Comparison of ENCODE assay signal across 8 mouse cellular contexts in the genomic region with DNA sequence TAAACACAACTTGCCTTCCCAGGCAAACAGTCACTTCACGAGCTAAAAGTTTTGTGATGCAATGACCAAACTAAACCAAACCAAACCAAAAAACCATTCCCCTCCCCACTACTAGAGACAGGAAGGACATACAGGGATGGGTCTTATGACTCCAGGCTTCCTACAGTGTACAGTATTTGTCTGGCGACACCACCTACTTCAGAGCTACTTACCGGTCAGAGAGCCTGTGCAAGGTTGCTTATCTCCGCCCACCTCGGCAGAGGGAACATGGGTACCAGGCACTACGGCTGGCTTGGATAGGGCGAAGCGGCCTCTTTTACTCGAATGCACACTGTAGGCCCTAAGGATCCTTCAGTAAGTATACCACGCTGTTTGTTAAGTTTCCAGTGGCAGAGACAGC. TPM values are rescaled to one million over a fixed set of nuclear protein-coding genes. Genes with fewer than 3 reads are reported as not detected.
A peak's percentile ranks its signal among the peaks of the same experiment; 100 is the strongest.
DNase-seq lines count a peak whose midpoint lies in the region; ATAC-seq and TF ChIP-seq lines count a peak whose summit lies in the region.

No protein-coding gene starts in this region.

- H3K27ac ChIP-seq in heart, embryonic 10.5 days, result peak overlapping the region; percentile 100
- H3K27ac ChIP-seq in heart, postnatal 0 days (ENCODE audit: low read depth), result peak overlapping the region; percentile 99
- H3K27ac ChIP-seq in limb, embryonic 15.5 days, result peak overlapping the region; percentile 99
- H3K27ac ChIP-seq in midbrain, postnatal 0 days (ENCODE audit: low read depth, low read length), result peak overlapping the region; percentile 99

- H3K4me1 ChIP-seq in heart, embryonic 10.5 days, result peaks cover 31% of the 10 kb centered on the region
- peaks cover 22% of the 10 kb centered on the region for H3K4me1 ChIP-seq in heart, postnatal 0 days (ENCODE audit: control insufficient read depth, insufficient read depth)
- peaks cover 33% of the 10 kb centered on the region for H3K4me1 ChIP-seq in limb, embryonic 15.5 days
- H3K4me1 ChIP-seq in midbrain, postnatal 0 days (ENCODE audit: insufficient read depth, low read length), result peaks cover 18% of the 10 kb centered on the region

- no peaks in the 10 kb centered on the region for H3K27me3 ChIP-seq in heart, embryonic 10.5 days (ENCODE audit: insufficient read depth, poor library complexity, severe bottlenecking)
- H3K27me3 ChIP-seq in heart, postnatal 0 days (ENCODE audit: control insufficient read depth, insufficient read depth, low read length), result no peaks in the 10 kb centered on the region
- H3K27me3 ChIP-seq in limb, embryonic 15.5 days, result no peaks in the 10 kb centered on the region
- H3K27me3 ChIP-seq in midbrain, postnatal 0 days (ENCODE audit: insufficient read depth, low read length), result no peaks in the 10 kb centered on the region

- TF ChIP-seq EP300 in heart, postnatal 0 days (IDR thresholded peaks at IDR 0.05; ENCODE audit: low read depth), result no peak

- no peak for ATAC-seq in heart, postnatal 0 days (ENCODE audit: insufficient read depth, low read depth)
- no peak for ATAC-seq in limb, embryonic 15.5 days (ENCODE audit: insufficient number of reproducible peaks, low FRiP score, low TSS enrichment, low read depth)
- ATAC-seq in midbrain, postnatal 0 days (ENCODE audit: low FRiP score), result no peak

- under 1% methylated on average over 10 of the region's 10 CpGs for WGBS in heart, embryonic 10.5 days
- WGBS in heart, postnatal 0 days, result under 1% methylated on average over 10 of the region's 10 CpGs
- WGBS in limb, embryonic 15.5 days, result under 1% methylated on average over 10 of the region's 10 CpGs
- 0% methylated on average over 10 of the region's 10 CpGs for WGBS in midbrain, postnatal 0 days

- H3K9ac ChIP-seq in heart, postnatal 0 days (replicated peaks; ENCODE audit: low read depth, low read length), result peak overlapping the region; percentile 98
- peak overlapping the region; percentile 99 for H3K9ac ChIP-seq in limb, embryonic 15.5 days
- H3K9ac ChIP-seq in midbrain, postnatal 0 days (replicated peaks; ENCODE audit: low read length, poor library complexity, severe bottlenecking), result peak overlapping the region; percentile 98

- H3K36me3 ChIP-seq in heart, embryonic 10.5 days, result peaks cover 30% of the 10 kb centered on the region
- peaks cover 23% of the 10 kb centered on the region for H3K36me3 ChIP-seq in heart, postnatal 0 days (replicated peaks; ENCODE audit: control insufficient read depth, insufficient read depth, low read length)
- H3K36me3 ChIP-seq in limb, embryonic 15.5 days, result peaks cover 26% of the 10 kb centered on the region
- H3K36me3 ChIP-seq in midbrain, postnatal 0 days (ENCODE audit: insufficient read depth, low read length), result peaks cover 15% of the 10 kb centered on the region

- H3K4me3 ChIP-seq in heart, embryonic 10.5 days, result peak overlapping the region; percentile 98
- H3K4me3 ChIP-seq in heart, postnatal 0 days (ENCODE audit: low read depth, low read length), result peak overlapping the region; percentile 96
- H3K4me3 ChIP-seq in limb, embryonic 15.5 days, result peak overlapping the region; percentile 94
- H3K4me3 ChIP-seq in midbrain, postnatal 0 days (ENCODE audit: low read depth, low read length), result peak overlapping the region; percentile 97

- H3K9me3 ChIP-seq in heart, embryonic 10.5 days, result no peaks in the 10 kb centered on the region
- H3K9me3 ChIP-seq in heart, postnatal 0 days (replicated peaks; ENCODE audit: control insufficient read depth, low read length), result no peaks in the 10 kb centered on the region
- H3K9me3 ChIP-seq in limb, embryonic 15.5 days, result no peaks in the 10 kb centered on the region
- no peaks in the 10 kb centered on the region for H3K9me3 ChIP-seq in midbrain, postnatal 0 days (ENCODE audit: low read length)

- no peak for TF ChIP-seq CTCF in heart, postnatal 0 days (IDR thresholded peaks at IDR 0.05; ENCODE audit: low read depth)
- TF ChIP-seq CTCF in midbrain, postnatal 0 days (IDR thresholded peaks at IDR 0.05), result no peak

- DNase-seq in heart, embryonic 10.5 days (ENCODE audit: low spot score), result no peak
- no peak for DNase-seq in heart, adult 18-20 months
- DNase-seq in R1 (ENCODE audit: low read depth, low spot score), result peak; percentile 69
- DNase-seq in heart, postnatal 0 days (ENCODE audit: low spot score), result peak; percentile 18
- DNase-seq in midbrain, postnatal 0 days (ENCODE audit: low spot score), result no peak
- no peak for DNase-seq in T-cell, adult 2 months (ENCODE audit: low spot score)
- DNase-seq in cerebellum, postnatal 4 days (ENCODE audit: low spot score in 2 of 2), result no peak

- peak overlapping the region; percentile 88 for H3K4me2 ChIP-seq in heart, postnatal 0 days (ENCODE audit: low read depth, low read length)
- H3K4me2 ChIP-seq in limb, embryonic 15.5 days, result peak overlapping the region; percentile 82
- H3K4me2 ChIP-seq in midbrain, postnatal 0 days (ENCODE audit: low read depth, low read length, poor library complexity, severe bottlenecking), result peak overlapping the region; percentile 97

RNA-seq across cellular contexts. Expression of gene Ube2i, which starts 2.1 kb away (rescaled TPM):
- 528 and 716 TPM in 2 replicates for polyA plus RNA-seq in heart, embryonic 10.5 days (2016; fragmentation: Nextera tagmentation; extraction: Ambion mirVana)
- total RNA-seq in heart, adult 18-20 months (2021), result 100 to 1,000 TPM in 1 of 2 experiments, 10 to 100 TPM in 1; 90.7 to 105 TPM
- 293 and 343 TPM in 2 replicates for total RNA-seq in heart, postnatal 0 days (2014; rRNA removed; ENCODE audit: low replicate concordance)
- 253 and 259 TPM in 2 replicates for polyA plus RNA-seq in heart, postnatal 0 days (2015; fragmentation: Nextera tagmentation; extraction: Ambion mirVana)
- 513 and 522 TPM in 2 replicates for polyA plus RNA-seq in limb, embryonic 15.5 days (2015; fragmentation: Nextera tagmentation; extraction: Ambion mirVana)
- 444 and 524 TPM in 2 replicates for total RNA-seq in midbrain, postnatal 0 days (2014; rRNA removed)
- 401 and 432 TPM in 2 replicates for polyA plus RNA-seq in midbrain, postnatal 0 days (2015; fragmentation: Nextera tagmentation; extraction: Ambion mirVana)

RNA-seq across cellular contexts. Expression of gene Baiap3, which starts 16.2 kb away (rescaled TPM):
- 0.54 and 1.3 TPM in 2 replicates for polyA plus RNA-seq in heart, embryonic 10.5 days (2016; fragmentation: Nextera tagmentation; extraction: Ambion mirVana)
- 1 to 10 TPM in 1 of 2 experiments, under 1 TPM in 1; 0.62 to 1.3 TPM for total RNA-seq in heart, adult 18-20 months (2021)
- total RNA-seq in heart, postnatal 0 days (2014; rRNA removed; ENCODE audit: low replicate concordance), result 2.1 TPM in 1 of 2 replicates, not detected in the other
- 0.12 and 0.22 TPM in 2 replicates for polyA plus RNA-seq in heart, postnatal 0 days (2015; fragmentation: Nextera tagmentation; extraction: Ambion mirVana)
- 0.46 and 0.61 TPM in 2 replicates for polyA plus RNA-seq in limb, embryonic 15.5 days (2015; fragmentation: Nextera tagmentation; extraction: Ambion mirVana)
- total RNA-seq in midbrain, postnatal 0 days (2014; rRNA removed), result 94.2 and 98.4 TPM in 2 replicates
- 48.4 and 49.9 TPM in 2 replicates for polyA plus RNA-seq in midbrain, postnatal 0 days (2015; fragmentation: Nextera tagmentation; extraction: Ambion mirVana)

RNA-seq across cellular contexts. Expression of gene Prss34, which starts 25.9 kb away (rescaled TPM):
- polyA plus RNA-seq in heart, embryonic 10.5 days (2016; fragmentation: Nextera tagmentation; extraction: Ambion mirVana), result not detected in 2 replicates
- total RNA-seq in heart, adult 18-20 months (2021), result under 1 TPM; 0.46 to 0.50 TPM
- 1.0 TPM in 1 of 2 replicates, not detected in the other for total RNA-seq in heart, postnatal 0 days (2014; rRNA removed; ENCODE audit: low replicate concordance)
- 0.71 and 0.77 TPM in 2 replicates for polyA plus RNA-seq in heart, postnatal 0 days (2015; fragmentation: Nextera tagmentation; extraction: Ambion mirVana)
- polyA plus RNA-seq in limb, embryonic 15.5 days (2015; fragmentation: Nextera tagmentation; extraction: Ambion mirVana), result 10.6 and 12.6 TPM in 2 replicates
- not detected in 2 replicates for total RNA-seq in midbrain, postnatal 0 days (2014; rRNA removed)
- not detected in 2 replicates for polyA plus RNA-seq in midbrain, postnatal 0 days (2015; fragmentation: Nextera tagmentation; extraction: Ambion mirVana)

RNA-seq across cellular contexts. Expression of gene Tsr3, which starts 32.4 kb away (rescaled TPM):
- polyA plus RNA-seq in heart, embryonic 10.5 days (2016; fragmentation: Nextera tagmentation; extraction: Ambion mirVana), result 44.9 and 58.4 TPM in 2 replicates
- 1 to 10 TPM; 7.7 to 9.5 TPM for total RNA-seq in heart, adult 18-20 months (2021)
- total RNA-seq in heart, postnatal 0 days (2014; rRNA removed; ENCODE audit: low replicate concordance), result 31.2 and 32.4 TPM in 2 replicates
- polyA plus RNA-seq in heart, postnatal 0 days (2015; fragmentation: Nextera tagmentation; extraction: Ambion mirVana), result 23.4 and 24.3 TPM in 2 replicates
- polyA plus RNA-seq in limb, embryonic 15.5 days (2015; fragmentation: Nextera tagmentation; extraction: Ambion mirVana), result 45.2 and 50.8 TPM in 2 replicates
- total RNA-seq in midbrain, postnatal 0 days (2014; rRNA removed), result 39.6 and 40.1 TPM in 2 replicates
- 74.2 and 76.2 TPM in 2 replicates for polyA plus RNA-seq in midbrain, postnatal 0 days (2015; fragmentation: Nextera tagmentation; extraction: Ambion mirVana)

RNA-seq across cellular contexts. Expression of gene Gnptg, which starts 32.4 kb away (rescaled TPM):
- polyA plus RNA-seq in heart, embryonic 10.5 days (2016; fragmentation: Nextera tagmentation; extraction: Ambion mirVana), result 31.2 and 36.7 TPM in 2 replicates
- total RNA-seq in heart, adult 18-20 months (2021), result 10 to 100 TPM; 14.8 to 15.9 TPM
- total RNA-seq in heart, postnatal 0 days (2014; rRNA removed; ENCODE audit: low replicate concordance), result 20.4 and 24.2 TPM in 2 replicates
- polyA plus RNA-seq in heart, postnatal 0 days (2015; fragmentation: Nextera tagmentation; extraction: Ambion mirVana), result 21.0 and 22.7 TPM in 2 replicates
- polyA plus RNA-seq in limb, embryonic 15.5 days (2015; fragmentation: Nextera tagmentation; extraction: Ambion mirVana), result 34.9 and 41.6 TPM in 2 replicates
- total RNA-seq in midbrain, postnatal 0 days (2014; rRNA removed), result 97.2 and 104 TPM in 2 replicates
- 127 and 134 TPM in 2 replicates for polyA plus RNA-seq in midbrain, postnatal 0 days (2015; fragmentation: Nextera tagmentation; extraction: Ambion mirVana)

Comparison
In these comparisons a context has a peak if more than half of its experiments do, and no peak if none do; other contexts are left out.
1. DNase-seq: peak in R1 (single experiment) and heart, postnatal 0 days (single experiment); none in heart, embryonic 10.5 days (single experiment), heart, adult 18-20 months (0 of 2), midbrain, postnatal 0 days (single experiment), T-cell, adult 2 months (single experiment) and cerebellum, postnatal 4 days (0 of 2).
2. RNA of gene Baiap3, which starts 16.2 kb away (polyA plus RNA-seq): 48.4 to 49.9 TPM in midbrain, postnatal 0 days; 0.54 to 1.3 TPM in heart, embryonic 10.5 days, 0.46 to 0.61 TPM in limb, embryonic 15.5 days and 0.12 to 0.22 TPM in heart, postnatal 0 days; every median in the first group is over 10 times any median in the second.
3. Peak in every context shown above with its lines, with median percentiles within 50 percentile points of each other: H3K27ac ChIP-seq, H3K4me3 ChIP-seq, H3K4me2 ChIP-seq and H3K9ac ChIP-seq.